Mouse (Mus musculus): Measurements from ENCODE around the gene Klk8. TPM values are rescaled to one million over a fixed set of nuclear protein-coding genes. Genes with fewer than 3 reads are reported as not detected.

The Klk8 gene
- total RNA-seq, 2 experiments from 2014 or later: 2.4 to 2.7 TPM

Other genes starting within 250 kb of the Klk8 start
- gene Zfp658, start 235.3 kb upstream of the Klk8 start, total RNA-seq (2021): under 1 TPM; 0.64 to 0.88 TPM
- gene Zfp719, start 218.0 kb upstream of the Klk8 start, total RNA-seq (2021): 1 to 10 TPM; 3.7 to 5.6 TPM
- not detected for gene Zfp819, start 190.4 kb upstream of the Klk8 start, total RNA-seq (2021)
- not detected for gene Ceacam18, start 162.9 kb upstream of the Klk8 start, total RNA-seq (2021)
- gene Siglece, start 137.4 kb upstream of the Klk8 start, total RNA-seq (2021): under 1 TPM; 0.78 to 0.80 TPM
- 1 to 10 TPM; 2.2 to 2.9 TPM for gene Ctu1, start 125.6 kb upstream of the Klk8 start, total RNA-seq (2021)
- gene Klk14, start 107.2 kb upstream of the Klk8 start, total RNA-seq (2021): not detected
- gene Klk13, start 85.0 kb upstream of the Klk8 start, total RNA-seq (2021): not detected
- gene Klk12, start 28.7 kb upstream of the Klk8 start, total RNA-seq (2021): not detected
- gene Klk11, start 23.0 kb upstream of the Klk8 start, total RNA-seq (2021): not detected
- gene Klk10, start 16.5 kb upstream of the Klk8 start, total RNA-seq (2021): under 1 TPM in 1 of 2 experiments, not detected in 1; 0.22 TPM
- not detected for gene Klk9, start 5.7 kb upstream of the Klk8 start, total RNA-seq (2021)
- not detected for gene Klk7, start 13.7 kb downstream of the Klk8 start, total RNA-seq (2021)
- not detected for gene Klk6, start 26.9 kb downstream of the Klk8 start, total RNA-seq (2021)
- not detected for gene Klk5, start 44.4 kb downstream of the Klk8 start, total RNA-seq (2021)
- not detected for gene Klk4, start 83.6 kb downstream of the Klk8 start, total RNA-seq (2021)
- not detected for gene Klk15, start 136.2 kb downstream of the Klk8 start, total RNA-seq (2021)
- under 1 TPM in 1 of 2 experiments, not detected in 1; 0.25 TPM for gene Klk1b8, start 153.1 kb downstream of the Klk8 start, total RNA-seq (2021)
- not detected for gene Klk1b1, start 169.2 kb downstream of the Klk8 start, total RNA-seq (2021)
- gene Klk1b9, start 178.5 kb downstream of the Klk8 start, total RNA-seq (2021): not detected
- not detected for gene Klk1b11, start 198.3 kb downstream of the Klk8 start, total RNA-seq (2021)
- under 1 TPM in 1 of 2 experiments, not detected in 1; 0.21 TPM for gene Klk1b26, start 214.6 kb downstream of the Klk8 start, total RNA-seq (2021)

Measured in gastrocnemius, postnatal 14 days (tissue).